Mouse (Mus musculus) lung, adult 2 months (tissue): ENCODE data around the gene Parp8. TPM values are rescaled to one million over a fixed set of nuclear protein-coding genes. Genes with fewer than 3 reads are reported as not detected.

Experiments used
- DNase-seq: peaks from one replicate; pipeline ENCODE4 v3.0.0; 2022
- H3K4me1 ChIP-seq: fragments of 200-500 bp; 2 replicates; pipeline ENCODE4 v1.6.1; 2011; ENCODE audit warnings: low read length; ENCODE audit not compliant: control insufficient read depth, insufficient read depth
- H3K4me3 ChIP-seq: fragments of 200-500 bp; replicated peaks from 2 replicates; pipeline ENCODE3; 2011; ENCODE audit warnings: low read depth, mild to moderate bottlenecking, control low read depth, low read length; ENCODE audit errors: extremely low read depth
- CTCF ChIP-seq: fragments of 200-500 bp; IDR thresholded peaks from 2 replicates; pipeline ENCODE4 v1.5.1; 2011; ENCODE audit warnings: mild to moderate bottlenecking, low read length, control low read depth; ENCODE audit not compliant: insufficient read depth
- POLR2A ChIP-seq: fragments of 200-500 bp; IDR thresholded peaks from 2 replicates; pipeline ENCODE4 v1.6.1; 2011; ENCODE audit warnings: low read depth, mild to moderate bottlenecking, control low read depth, low read length, borderline replicate concordance; ENCODE audit errors: extremely low read depth
- WGBS: fragments of 180-500 bp; shearing (Covaris S2); methylation state at CpG from one replicate; pipeline ENCODE4 v1.1.7; 2018; 5-methylcytosine and 5-hydroxymethylcytosine counted together
- polyA plus RNA-seq: library from polyadenylated mRNA; depleted of rRNA; stranded (reverse); fragments of >200 nt; gene quantifications from 2 replicates; pipeline ENCODE4 v1.2.3, GENCODE M21; 2012

The Parp8 gene
- polyA plus RNA-seq, 1 experiment = 9.6 TPM

DNA sequence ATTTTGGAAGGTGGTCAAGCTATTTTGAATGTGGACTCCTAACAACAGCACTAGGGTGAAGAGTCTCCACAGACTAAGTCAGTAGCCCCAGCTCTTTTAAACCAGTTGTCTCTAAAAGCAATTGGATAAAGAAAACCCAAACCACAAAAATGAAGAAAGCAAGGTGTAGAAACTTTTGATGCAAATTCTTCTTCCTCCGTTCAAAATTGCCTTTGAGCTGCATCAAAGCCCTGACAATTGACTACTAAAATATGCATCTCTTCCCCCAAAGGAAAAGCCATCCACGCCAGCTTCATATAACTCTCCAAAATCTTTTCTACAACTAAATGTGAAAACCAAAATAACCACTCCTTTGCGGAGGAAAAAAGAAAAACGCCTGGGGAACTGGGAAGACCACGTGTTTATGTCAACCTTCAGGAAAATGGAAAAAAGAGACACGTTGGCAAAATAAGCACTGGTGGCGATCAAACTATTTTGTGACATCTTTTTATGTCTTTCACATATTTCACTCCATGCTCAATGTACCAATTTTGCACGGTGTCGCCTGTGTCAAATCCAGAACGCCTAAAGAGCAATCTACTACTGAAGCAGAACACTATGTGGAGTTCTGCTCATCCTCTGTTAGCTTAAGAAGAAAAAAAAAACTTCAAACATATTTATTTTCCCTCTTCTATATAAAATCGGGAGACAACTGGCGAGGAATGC, 1.8 kb downstream of the Parp8 start:
- TF ChIP-seq CTCF = no peak
- no peak for TF ChIP-seq POLR2A
- no peaks in the 10 kb centered on the region; the same call in 1 of the 2 replicates for H3K4me1 ChIP-seq
- DNase-seq = no peak
- H3K4me3 ChIP-seq = peak overlapping the region; percentile 84
- WGBS = 26% methylated on average over 12 of the region's 12 CpGs

- 56% methylated on average over 6 of the region's 6 CpGs for WGBS
- Histone ChIP-seq H3K4me1 (peaks cover 2% of the 10 kb centered on the region; the same call in 1 of the 2 replicates), H3K4me3 (no peak overlapping the region)
- DNase-seq = no peak
- TF ChIP-seq CTCF = no peak
- TF ChIP-seq POLR2A = no peak
Measured at GRCm38 (mm10) chr13:117020631-117021030, 4.7 kb downstream of the Parp8 start.

- H3K4me1 ChIP-seq = peaks cover 2% of the 10 kb centered on the region; the same call in 1 of the 2 replicates
- WGBS = 71% methylated on average over 6 of the region's 6 CpGs
- no peak for TF ChIP-seq CTCF
- no peak for TF ChIP-seq POLR2A
- H3K4me3 ChIP-seq = no peak overlapping the region
- DNase-seq = no peak
Measured at GRCm38 (mm10) chr13:117018676-117019075, 6.7 kb downstream of the Parp8 start.

GRCm38 (mm10) chr13:117013516-117013915, 11.8 kb downstream of the Parp8 start:
- DNase-seq = no peak
- Histone ChIP-seq H3K4me1 (peaks cover 2% of the 10 kb centered on the region; the same call in 1 of the 2 replicates), H3K4me3 (no peak overlapping the region)
- no peak for TF ChIP-seq POLR2A
- WGBS = 93% methylated on average over 2 of the region's 2 CpGs

GRCm38 (mm10) chr13:117012031-117012430, 13.3 kb downstream of the Parp8 start:
- DNase-seq = no peak
- WGBS = 78% methylated on average over 9 of the region's 9 CpGs
- Histone ChIP-seq H3K4me3 (no peak overlapping the region), H3K4me1 (peaks cover 4% of the 10 kb centered on the region; the same call in 1 of the 2 replicates)
- TF ChIP-seq POLR2A (no peak), CTCF (no peak)

DNA sequence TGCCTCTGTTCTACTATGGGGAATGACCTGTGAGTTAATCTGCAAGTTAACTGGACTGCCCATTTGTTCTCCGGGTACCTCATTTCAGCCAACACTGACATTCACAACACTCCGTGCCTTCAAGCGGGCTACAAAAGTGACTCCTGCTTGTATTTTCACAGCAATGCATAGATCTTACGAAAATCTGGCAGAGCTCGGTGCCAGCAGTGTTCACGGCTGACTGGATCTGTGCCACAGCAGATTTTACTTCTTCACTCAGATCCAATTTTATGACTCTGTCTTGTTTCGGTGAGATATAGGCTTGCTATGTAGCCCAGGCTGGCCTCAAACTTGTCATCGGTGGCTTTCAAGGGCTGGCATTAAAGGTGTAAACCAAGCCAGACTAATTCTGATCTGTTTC, 15.2 kb downstream of the Parp8 start:
- no peak for TF ChIP-seq POLR2A
- no peak for TF ChIP-seq CTCF
- peaks cover 2% of the 10 kb centered on the region; the same call in 1 of the 2 replicates for H3K4me1 ChIP-seq
- no peak for DNase-seq
- H3K4me3 ChIP-seq = no peak overlapping the region
- WGBS = 78% methylated on average over 8 of the region's 8 CpGs

DNA sequence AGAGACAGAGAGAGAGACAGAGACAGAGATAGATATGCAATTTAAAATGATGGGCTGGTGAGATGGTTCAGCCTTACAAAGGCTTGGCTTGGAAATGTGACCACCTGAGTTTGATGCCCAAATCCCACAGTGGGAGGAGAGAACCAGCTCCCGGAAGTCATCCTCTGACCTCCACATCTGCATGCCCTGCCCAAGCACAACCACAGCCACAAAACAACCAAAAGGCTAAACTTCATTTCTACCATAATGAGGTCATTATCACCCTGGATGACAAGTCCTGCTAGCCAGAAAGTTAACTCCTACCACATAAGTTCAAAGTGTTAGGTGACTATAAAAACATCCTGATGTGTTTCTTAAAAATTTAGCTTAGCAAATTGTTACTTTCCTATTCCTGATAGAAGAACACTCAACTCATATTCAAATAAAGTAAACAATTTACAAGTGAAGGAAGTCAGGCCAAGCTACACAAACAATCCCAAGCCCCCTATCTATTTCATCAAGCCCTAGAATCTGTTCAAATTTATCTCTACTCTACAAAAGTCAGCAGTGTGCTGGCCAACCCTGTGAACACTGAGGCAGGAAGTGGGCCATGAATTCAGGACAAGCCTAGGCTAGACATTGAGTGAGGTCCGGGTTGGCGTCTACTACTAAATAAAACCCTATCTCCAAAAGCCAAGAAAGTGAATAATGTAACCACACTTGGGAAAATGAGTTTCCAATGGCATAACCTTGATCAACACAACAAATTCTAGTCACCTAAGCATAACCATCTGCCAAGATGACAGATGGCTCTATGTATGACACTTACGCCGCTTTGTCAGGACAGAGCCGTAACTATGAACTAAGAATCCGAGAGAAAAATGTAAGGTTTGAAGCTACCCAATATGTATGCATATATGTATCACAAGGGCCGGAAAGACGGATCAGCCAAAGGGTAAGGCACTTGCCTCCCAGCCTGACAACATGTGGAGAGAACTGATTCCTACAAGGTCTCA, 17.0 kb downstream of the Parp8 start:
- DNase-seq = no peak
- Histone ChIP-seq H3K4me3 (no peak overlapping the region), H3K4me1 (peaks cover 2% of the 10 kb centered on the region; the same call in 1 of the 2 replicates)
- TF ChIP-seq CTCF (no peak), POLR2A (no peak)
- WGBS = 82% methylated on average over 9 of the region's 9 CpGs

DNA sequence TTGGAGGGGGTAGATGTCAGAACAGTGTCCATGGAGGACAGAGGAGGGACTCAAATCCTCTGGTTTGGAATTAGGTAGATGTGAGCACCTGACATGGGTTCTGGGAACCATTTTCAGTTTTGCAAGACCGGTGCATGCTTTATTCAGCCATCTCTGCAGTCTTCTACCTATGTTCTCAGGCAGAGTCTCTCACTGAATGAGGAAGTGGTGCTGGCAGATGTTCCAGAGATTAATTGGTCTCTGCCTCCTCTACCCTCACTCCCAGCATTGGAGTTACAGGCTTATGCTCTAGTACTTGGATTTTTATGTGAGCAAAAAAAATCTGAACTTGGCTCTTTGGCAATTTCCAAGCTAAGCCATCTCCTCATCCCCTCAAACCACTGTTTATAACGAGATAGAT, 17.8 kb downstream of the Parp8 start:
- 87% methylated on average over 2 of the region's 2 CpGs for WGBS
- no peak for DNase-seq
- H3K4me3 ChIP-seq = no peak overlapping the region

DNA sequence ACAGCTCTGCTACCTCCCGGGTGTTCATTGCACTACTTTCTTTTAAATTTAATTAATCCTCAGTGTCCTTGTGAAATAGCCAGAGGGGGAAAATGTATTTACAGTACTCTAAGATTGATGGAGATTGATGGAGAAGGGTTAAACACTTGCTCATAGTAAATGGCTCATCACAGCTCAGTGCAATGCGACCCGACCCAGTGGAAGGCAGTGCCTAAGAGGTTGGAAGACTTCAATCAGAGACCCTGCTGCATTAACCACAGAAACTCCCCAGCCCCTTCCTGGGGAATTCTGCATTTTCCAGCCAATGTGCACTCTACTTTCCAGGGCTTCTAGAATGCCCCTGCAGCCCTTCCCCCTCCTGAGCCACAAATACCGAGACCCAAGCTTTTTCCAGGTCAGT, 18.7 kb downstream of the Parp8 start:
- TF ChIP-seq POLR2A (no peak), CTCF (no peak)
- DNase-seq = no peak
- 64% methylated on average over 4 of the region's 4 CpGs for WGBS
- H3K4me3 ChIP-seq = no peak overlapping the region
- peaks cover 2% of the 10 kb centered on the region; the same call in 1 of the 2 replicates for H3K4me1 ChIP-seq

More for the DNA sequence above, 17.8 kb downstream of the Parp8 start:
- TF ChIP-seq CTCF (no peak), POLR2A (no peak)
- peaks cover 2% of the 10 kb centered on the region; the same call in 1 of the 2 replicates for H3K4me1 ChIP-seq

DNA sequence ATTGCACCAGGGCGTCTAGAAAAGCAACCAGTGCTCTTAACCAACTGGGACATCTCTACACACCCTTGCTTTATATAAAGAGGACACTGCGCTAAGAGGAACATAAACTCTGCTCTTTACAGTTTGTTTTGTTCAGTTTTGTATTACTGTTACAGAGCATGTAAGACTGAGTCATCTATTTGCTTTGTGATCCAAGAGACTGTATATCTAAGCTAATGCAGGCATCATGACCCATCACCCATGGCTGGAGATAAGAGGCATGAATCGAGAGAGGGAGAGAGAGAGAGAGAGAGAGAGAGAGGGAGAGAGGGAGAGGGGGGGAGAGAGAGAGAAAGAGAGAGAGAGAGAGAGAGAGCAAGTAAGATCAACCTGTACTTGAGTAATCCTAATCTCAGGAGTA, 24.8 kb downstream of the Parp8 start:
- no peak overlapping the region for H3K4me3 ChIP-seq
- DNase-seq = no peak
- no peak for TF ChIP-seq POLR2A
- TF ChIP-seq CTCF = no peak
- no peaks in the 10 kb centered on the region for H3K4me1 ChIP-seq
- 69% methylated on average over 3 of the region's 3 CpGs for WGBS
